Mouse (Mus musculus): ENCODE measurements around the gene Gm8279.
"Not testable (repeated sequence)": the region's sequence is repeated elsewhere in the genome, so short reads cannot be mapped to it uniquely, and the experiment has no call there.

The Gm8279 gene

GRCm38 (mm10) chr14:5131219-5131618 lies at the start of gene Gm8279:
Gm8279 (plus strand) TSS chr14:5131519.
- in situ Hi-C loops (cut with MboI; ENCODE audit: low sequenced_read_pairs): not testable (repeated sequence)

- in situ Hi-C loops (cut with MboI; ENCODE audit: low sequenced_read_pairs): not testable (repeated sequence)
Measured at GRCm38 (mm10) chr14:5164235-5164634, 32.9 kb downstream of the Gm8279 start, which contains the start of gene Gm3317. Gm3317 (plus strand) TSS chr14:5164535.

- in situ Hi-C loops (cut with MboI; ENCODE audit: low sequenced_read_pairs): not testable (repeated sequence)
Measured at GRCm38 (mm10) chr14:5185493-5185892, 54.2 kb downstream of the Gm8279 start, which contains the start of gene Gm8271. Gm8271 (plus strand) TSS chr14:5185793.
